Mouse (Mus musculus) cerebellum, adult 9-11 months (tissue): ENCODE data around the gene Caprin2.
"Not testable (repeated sequence)": the region's sequence is repeated elsewhere in the genome, so short reads cannot be mapped to it uniquely, and the experiment has no call there.

ENCODE experiments used
- DNase-seq: peaks from one replicate; pipeline ENCODE4 v3.0.0; 2022

The Caprin2 gene

GRCm38 (mm10) chr6:148895773-148896506 lies at the start of gene Caprin2:
Gene Caprin2, minus strand, starts transcription at chr6:148896237.
- peak; percentile 91 for DNase-seq

- DNase-seq, result peak; percentile 33
Observed at GRCm38 (mm10) chr6:148944767-148945508, 48.9 kb upstream of the Caprin2 start.

- DNase-seq, result no peak
Observed at GRCm38 (mm10) chr6:148944344-148944766, 48.3 kb upstream of the Caprin2 start.

GRCm38 (mm10) chr6:148943695-148944094 lies 47.7 kb upstream of the Caprin2 start:
- no peak for DNase-seq

GRCm38 (mm10) chr6:148942406-148942805 lies 46.4 kb upstream of the Caprin2 start:
- no peak for DNase-seq

- no peak for DNase-seq
Observed at GRCm38 (mm10) chr6:148941880-148942279, 45.8 kb upstream of the Caprin2 start.

- not testable (repeated sequence) for DNase-seq
Observed at GRCm38 (mm10) chr6:148940383-148940782, 44.3 kb upstream of the Caprin2 start.

- no peak for DNase-seq
Observed at GRCm38 (mm10) chr6:148937693-148938092, 41.7 kb upstream of the Caprin2 start.

GRCm38 (mm10) chr6:148934961-148935590 lies 39.0 kb upstream of the Caprin2 start:
- no peak for DNase-seq

- DNase-seq, result no peak
Observed at GRCm38 (mm10) chr6:148931281-148931680, 35.2 kb upstream of the Caprin2 start.

- DNase-seq, result no peak
Observed at GRCm38 (mm10) chr6:148918841-148919398, 22.9 kb upstream of the Caprin2 start.

- no peak for DNase-seq
Observed at GRCm38 (mm10) chr6:148917672-148918071, 21.6 kb upstream of the Caprin2 start.

GRCm38 (mm10) chr6:148916817-148917216 lies 20.8 kb upstream of the Caprin2 start:
- DNase-seq, result no peak

- DNase-seq, result peak; percentile 25
Observed at GRCm38 (mm10) chr6:148913938-148914337, 17.9 kb upstream of the Caprin2 start.

GRCm38 (mm10) chr6:148911906-148912305 lies 15.9 kb upstream of the Caprin2 start:
- DNase-seq, result not testable (repeated sequence)

GRCm38 (mm10) chr6:148906958-148907357 lies 10.9 kb upstream of the Caprin2 start:
- DNase-seq, result no peak

- no peak for DNase-seq
Observed at GRCm38 (mm10) chr6:148902728-148903127, 6.7 kb upstream of the Caprin2 start.

GRCm38 (mm10) chr6:148896507-148896851 lies 442 bp upstream of the Caprin2 start:
- DNase-seq, result no peak

GRCm38 (mm10) chr6:148894888-148895772 lies 907 bp downstream of the Caprin2 start:
- peak; percentile 36 for DNase-seq

GRCm38 (mm10) chr6:148873911-148874310 lies 22.1 kb downstream of the Caprin2 start:
- DNase-seq, result no peak

GRCm38 (mm10) chr6:148845629-148846028 lies 50.4 kb downstream of the Caprin2 start:
- no peak for DNase-seq

GRCm38 (mm10) chr6:148841760-148842159 lies 54.3 kb downstream of the Caprin2 start:
- DNase-seq, result no peak
